ENCODE assay signal across 14 mouse cellular contexts in genomic region chr17:71284890-71285289, GRCm38 (mm10). TPM values are rescaled to one million over a fixed set of nuclear protein-coding genes. Genes with fewer than 3 reads are reported as not detected.
DNase-seq lines count a peak whose midpoint lies in the region; ATAC-seq and TF ChIP-seq lines count a peak whose summit lies in the region.
"Had no signal": no experiment of that assay in that cellular context is flagged by ENCODE, and none has a peak within 500 bp of the region (broad histone marks: within the 10 kb centered on the region; RNA-seq: fewer than 3 reads in every experiment).

No protein-coding gene starts in this region.

- H3K9ac ChIP-seq in lung, postnatal 0 days (replicated peaks; ENCODE audit: low read depth) = no peak overlapping the region
- H3K9ac ChIP-seq: embryonic facial prominence, embryonic 15.5 days had no signal

- peaks cover 92% of the 10 kb centered on the region for H3K79me2 ChIP-seq in macrophage (ENCODE audit: inconsistent target)

- TF ChIP-seq EP300 in lung, postnatal 0 days (IDR thresholded peaks at IDR 0.05) = no peak

- TF ChIP-seq CTCF in lung, postnatal 0 days (IDR thresholded peaks at IDR 0.05) = no peak

- H3K27ac ChIP-seq in lung, postnatal 0 days (ENCODE audit: low read length) = no peak overlapping the region
- H3K27ac ChIP-seq in macrophage = peak overlapping the region; percentile 80
- H3K27ac ChIP-seq: embryonic facial prominence, embryonic 15.5 days had no signal

- H3K9me3 ChIP-seq in lung, postnatal 0 days (ENCODE audit: low read length) = no peaks in the 10 kb centered on the region
- H3K9me3 ChIP-seq: embryonic facial prominence, embryonic 15.5 days had no signal

- H3K27me3 ChIP-seq in lung, postnatal 0 days (replicated peaks; ENCODE audit: insufficient read depth, low read length) = no peaks in the 10 kb centered on the region
- H3K27me3 ChIP-seq: embryonic facial prominence, embryonic 15.5 days had no signal

- H3K4me3 ChIP-seq in lung, postnatal 0 days (ENCODE audit: low read depth, low read length) = no peak overlapping the region
- H3K4me3 ChIP-seq in macrophage (ENCODE audit: inconsistent target) = no peak overlapping the region
- H3K4me3 ChIP-seq: embryonic facial prominence, embryonic 15.5 days had no signal

- peak; percentile 21; the same call in 1 of the 2 replicates for ATAC-seq in lung, postnatal 0 days
- peak; percentile 14 for ATAC-seq in common myeloid progenitor, adult 5-6 weeks (replicated peaks; ENCODE audit: low read depth, poor library complexity, severe bottlenecking)
- no peak for ATAC-seq in monocyte, adult 5-6 weeks (replicated peaks; ENCODE audit: insufficient number of reproducible peaks, low FRiP score, low TSS enrichment, poor library complexity, severe bottlenecking)
- ATAC-seq: midbrain, embryonic 16.5 days had no signal

- no peak overlapping the region for H3K4me2 ChIP-seq in lung, postnatal 0 days (replicated peaks; ENCODE audit: low read depth, low read length)
- H3K4me2 ChIP-seq: embryonic facial prominence, embryonic 15.5 days had no signal

- DNase-seq in lung, postnatal 0 days (ENCODE audit: low spot score) = no peak
- DNase-seq in lung, postnatal 25 days (ENCODE audit: low spot score) = no peak
- peak; percentile 53 for DNase-seq in heart, postnatal 4 days
- DNase-seq in neural tube, embryonic 10.5 days (ENCODE audit: extremely low spot score, low spot score) = no peak
- DNase-seq in c-Kit-positive CD71-positive TER-119-positive erythroid progenitor cells, embryonic 14.5 days (ENCODE audit: low spot score) = no peak
- DNase-seq: cerebellum, adult 9-11 months; kidney, postnatal 36 days; lung, adult 18-20 months; right cerebral cortex, postnatal 4 days had no signal

- H3K4me1 ChIP-seq in lung, postnatal 0 days (ENCODE audit: insufficient read depth, low read depth, low read length) = peaks cover 11% of the 10 kb centered on the region; the same call in 1 of the 2 replicates

- 22% methylated on average over 6 of the region's 6 CpGs for WGBS in lung, postnatal 0 days
- 74% methylated on average over 5 of the region's 6 CpGs for WGBS in macrophage (ENCODE audit: missing documents)

- no peaks in the 10 kb centered on the region for H3K36me3 ChIP-seq in lung, postnatal 0 days (ENCODE audit: insufficient read depth, low read length)
- no peaks in the 10 kb centered on the region for H3K36me3 ChIP-seq in macrophage (ENCODE audit: inconsistent target)
- H3K36me3 ChIP-seq: embryonic facial prominence, embryonic 15.5 days had no signal

RNA-seq across cellular contexts. Expression of gene Emilin2, which starts 26.9 kb away (rescaled TPM):
- polyA plus RNA-seq in lung, postnatal 0 days (2015; fragmentation: Nextera tagmentation; extraction: Ambion mirVana) = 4.3 and 5.0 TPM in 2 replicates
- total RNA-seq in common myeloid progenitor, adult 5-6 weeks (2017) = 36.8 and 41.2 TPM in 2 replicates
- 100 to 1,000 TPM; 169 to 172 TPM for total RNA-seq in heart, postnatal 4 days (2021)
- total RNA-seq in macrophage (2018; cell fraction: chromatin; rRNA removed) = 100 to 1,000 TPM in 1 of 26 experiments, 10 to 100 TPM in 25; 14.5 to 104 (median 41.1) TPM
- 10 to 100 TPM; 30.7 to 80.5 (median 44.7) TPM for total RNA-seq in macrophage (2018; cell fraction: cytosol; rRNA removed)
- total RNA-seq in macrophage (2018; cell fraction: nucleus; rRNA removed) = 100 to 1,000 TPM in 13 of 26 experiments, 10 to 100 TPM in 13; 46.7 to 189 (median 99.7) TPM
- polyA plus RNA-seq in macrophage (2018) = 41.3 to 106 TPM (median 76.2 TPM) in 3 replicates
- 184 to 329 TPM (median 319 TPM) in 3 replicates for total RNA-seq in monocyte, adult 5-6 weeks (2017)
